Mouse (Mus musculus): ENCODE measurements around the gene Popdc2.

DNA sequence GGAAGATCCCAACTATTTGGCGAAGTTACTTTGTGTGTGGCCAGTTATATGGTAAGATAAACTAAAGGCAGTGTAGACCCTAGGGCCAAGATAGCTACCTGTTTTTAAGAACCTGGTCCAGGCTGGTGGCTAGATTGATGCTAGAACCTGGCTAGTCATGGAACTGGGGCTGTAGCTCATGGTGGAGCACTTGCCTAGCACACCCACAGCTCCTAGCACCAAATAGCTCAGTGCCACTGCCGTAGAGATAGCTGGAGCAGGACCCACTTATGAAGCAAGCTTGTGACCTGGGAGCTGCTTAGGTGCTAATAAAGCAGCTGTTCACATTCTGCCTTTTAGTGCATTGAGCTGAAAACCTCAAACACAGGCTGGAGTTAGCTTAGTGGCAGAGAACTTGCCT is 8.4 kb upstream of the Popdc2 start:
- no peak for TF ChIP-seq CTCF (IDR thresholded peaks at IDR 0.05; ENCODE audit: control insufficient read depth, insufficient read depth, low read length)
- TF ChIP-seq POLR2A (IDR thresholded peaks at IDR 0.05; ENCODE audit: borderline replicate concordance, control insufficient read depth, low read depth, low read length), result no peak
